Mouse (Mus musculus) layer of hippocampus, adult 2 months (tissue): ENCODE measurements around the gene Eif2s2. TPM values are rescaled to one million over a fixed set of nuclear protein-coding genes. Genes with fewer than 3 reads are reported as not detected.
"Not testable (repeated sequence)": the region's sequence is repeated elsewhere in the genome, so short reads cannot be mapped to it uniquely, and the experiment has no call there.

Source experiments
- DNase-seq, 2 experiments: peaks; one replicate each; pipeline ENCODE4 v3.0.0; 2022; ENCODE audit warnings: low spot score in 2 of 2
- H3K27ac ChIP-seq: fragments of 200-600 bp; 2 replicates; pipeline ENCODE4 v1.8.1; 2022
- H3K4me3 ChIP-seq: fragments of 200-600 bp; 2 replicates; pipeline ENCODE4 v1.8.1; 2022; ENCODE audit warnings: mild to moderate bottlenecking
- CTCF ChIP-seq: fragments of 200-600 bp; conservative IDR thresholded peaks from 2 replicates; pipeline ENCODE4 v1.8.1; 2022; ENCODE audit warnings: antibody characterized with exemption, mild to moderate bottlenecking, moderate library complexity
- long read RNA-seq, 2 experiments: library from polyadenylated mRNA; stranded (forward); transcript quantifications; one replicate each; pipeline ENCODE4 v2.0.0; 2021; ENCODE audit warnings: borderline mapping rate in 2 of 2
- total RNA-seq, 2 experiments: library from RNA; stranded (reverse); gene quantifications; 2 replicates each; pipeline ENCODE4 v1.2.3; 2021

Eif2s2 gene
- 10 to 100 TPM; 50.7 to 53.2 TPM for total RNA-seq
- long read RNA-seq, experiment 1, full-length matches to known transcripts: 88 of 92 reads
- long read RNA-seq, experiment 1, partial matches to known transcripts: 3 of 92 reads
- long read RNA-seq, experiment 1, other reads (novel, unspliced or antisense): 1 of 92 reads
- long read RNA-seq, experiment 2, full-length matches to known transcripts: 135 of 140 reads
- long read RNA-seq, experiment 2, partial matches to known transcripts: 2 of 140 reads
- long read RNA-seq, experiment 2, other reads (novel, unspliced or antisense): 3 of 140 reads

DNA sequence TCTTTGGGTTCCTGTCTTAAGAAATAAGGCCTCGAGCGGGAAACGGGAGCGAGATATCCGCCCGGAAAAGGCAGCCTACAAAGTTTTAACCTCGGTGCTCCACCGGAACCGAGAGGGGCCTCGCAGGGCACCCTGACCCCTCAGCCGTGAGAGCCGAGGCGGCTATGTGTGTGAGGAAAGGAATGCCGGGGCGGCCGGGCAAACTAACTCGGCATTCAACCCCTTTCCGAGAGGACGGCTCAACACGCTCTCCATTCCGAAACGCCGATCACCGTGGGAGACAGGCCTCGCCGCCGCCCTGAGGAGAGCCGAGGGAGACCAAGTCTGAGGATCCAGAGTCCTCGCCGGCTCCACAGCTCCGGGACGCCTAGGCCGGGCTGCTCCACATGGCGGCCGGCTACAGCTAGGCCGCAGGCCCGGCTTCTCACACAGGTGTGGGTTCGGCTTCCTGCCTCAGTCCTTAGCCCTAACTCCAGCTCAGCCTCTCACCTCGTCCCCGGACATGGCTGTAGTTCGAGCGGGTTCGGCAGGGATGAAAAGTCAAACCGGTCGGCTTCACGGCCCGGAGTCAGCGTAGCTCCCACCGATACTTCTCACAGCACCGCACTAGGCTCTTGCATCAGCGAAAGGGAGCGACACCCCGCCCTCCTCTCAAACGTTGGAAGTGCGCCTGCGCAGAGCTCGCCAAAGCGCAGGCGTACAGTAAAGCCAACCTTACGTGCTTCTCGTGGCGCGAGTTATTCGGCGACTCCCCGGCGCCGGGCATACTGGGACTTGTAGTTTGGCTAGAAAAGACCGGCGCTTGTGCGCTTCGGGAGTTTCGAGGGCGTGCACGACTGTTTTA is at the start of gene Eif2s2:
TSS of gene Eif2s2 (minus strand) at position 735 of the 844 bp plus-strand sequence.
- TF ChIP-seq CTCF: no peak
- Histone ChIP-seq H3K4me3 (peak within 1 kb of the TSS; percentile 75), H3K27ac (peak within 1 kb of the TSS; percentile 81)
- DNase-seq: peak; percentile 95 to 97

DNA sequence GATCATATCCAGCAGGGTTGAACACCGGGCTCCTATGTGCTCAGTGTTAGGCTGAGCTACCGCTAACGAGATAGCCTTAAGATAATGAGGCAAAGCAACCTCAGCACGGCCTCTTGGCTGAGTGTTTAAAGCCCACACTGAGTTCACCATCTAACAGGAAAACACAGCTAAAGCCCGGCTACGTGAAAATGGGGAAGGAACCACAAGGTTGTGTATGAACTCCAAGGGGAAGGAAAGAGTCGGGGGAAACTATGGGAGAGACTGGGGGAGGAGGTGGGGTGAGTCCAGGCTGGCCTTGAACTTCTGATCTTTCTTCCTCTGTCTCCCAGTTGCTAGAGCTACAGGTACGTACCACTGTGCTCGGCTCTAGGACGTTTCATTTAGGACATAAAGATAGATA is 49.2 kb upstream of the Eif2s2 start:
- no peak for TF ChIP-seq CTCF
- Histone ChIP-seq H3K27ac (no peak overlapping the region), H3K4me3 (no peak overlapping the region)
- DNase-seq: no peak

DNA sequence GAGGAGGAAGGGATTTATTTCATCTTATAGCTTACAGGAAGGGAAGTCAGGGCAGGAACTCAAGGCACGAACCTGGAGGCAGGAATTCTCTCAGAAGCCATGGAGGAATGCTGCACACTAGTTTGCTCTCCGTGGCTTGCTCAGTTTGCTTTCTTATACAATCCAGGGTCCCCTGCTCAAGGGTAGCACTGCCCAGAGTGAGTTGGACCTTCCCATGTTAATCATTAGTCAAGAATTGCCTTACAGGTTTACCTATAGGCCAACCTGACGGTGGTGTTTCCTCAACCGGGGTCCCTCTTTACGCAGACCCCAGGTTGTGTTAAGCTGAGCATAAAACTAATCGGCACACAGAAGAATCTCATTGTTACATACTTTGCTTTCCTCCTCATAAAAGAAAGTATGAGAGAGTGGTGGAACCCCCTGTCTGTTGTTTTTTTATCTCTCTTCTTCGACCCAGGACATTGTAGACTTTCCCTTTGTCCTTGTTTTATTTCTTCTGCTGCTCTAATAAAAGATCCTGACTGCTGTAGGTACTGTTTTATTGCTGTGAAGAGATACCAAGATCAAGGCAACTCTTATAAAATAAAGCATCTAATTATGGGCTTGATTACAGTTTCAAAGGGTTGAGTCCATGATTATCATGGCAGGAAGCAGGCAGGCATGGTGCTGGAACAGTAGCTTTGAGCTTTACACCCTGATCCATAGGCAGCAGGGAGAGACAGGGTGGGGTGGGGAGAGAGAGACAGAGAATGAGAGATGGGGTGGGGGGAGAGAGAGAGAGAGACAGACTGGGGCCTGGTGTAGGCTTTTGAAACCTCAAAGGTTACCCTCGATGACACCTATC is 45.0 kb upstream of the Eif2s2 start:
- no peak overlapping the region for H3K4me3 ChIP-seq
- DNase-seq: no peak
- TF ChIP-seq CTCF: no peak
- H3K27ac ChIP-seq: no peak overlapping the region

DNA sequence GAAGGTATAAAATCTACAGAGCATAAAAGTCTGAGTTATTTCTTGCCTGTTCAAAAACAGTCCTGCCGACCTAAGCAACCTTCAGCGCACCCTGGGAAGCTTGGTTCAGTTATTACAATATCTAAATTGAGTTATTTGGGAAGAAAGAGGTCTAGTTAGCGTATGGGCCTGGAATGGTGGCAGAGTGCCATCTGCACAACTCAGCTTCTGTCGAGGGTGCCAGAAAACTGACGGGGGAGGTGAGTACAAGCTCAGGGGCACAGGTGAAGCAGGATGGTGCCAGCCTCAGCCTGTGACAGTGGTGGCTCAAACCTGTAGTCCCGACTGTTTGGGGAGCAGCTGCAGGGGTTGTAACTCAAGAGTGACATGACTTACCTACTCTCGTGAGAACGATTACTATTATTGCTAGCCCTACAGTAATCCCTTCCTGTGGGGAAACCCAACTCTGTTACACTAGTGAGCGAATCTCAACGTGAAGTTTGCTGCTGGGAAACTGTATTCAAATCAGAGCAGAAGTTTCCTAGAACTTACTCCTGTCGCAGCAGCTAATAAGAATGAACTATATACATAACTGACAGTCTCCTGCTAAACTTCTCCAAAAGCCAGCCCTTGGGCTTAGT is 43.9 kb upstream of the Eif2s2 start:
- no peak for DNase-seq
- Histone ChIP-seq H3K27ac (no peak overlapping the region), H3K4me3 (no peak overlapping the region)
- TF ChIP-seq CTCF: no peak

DNA sequence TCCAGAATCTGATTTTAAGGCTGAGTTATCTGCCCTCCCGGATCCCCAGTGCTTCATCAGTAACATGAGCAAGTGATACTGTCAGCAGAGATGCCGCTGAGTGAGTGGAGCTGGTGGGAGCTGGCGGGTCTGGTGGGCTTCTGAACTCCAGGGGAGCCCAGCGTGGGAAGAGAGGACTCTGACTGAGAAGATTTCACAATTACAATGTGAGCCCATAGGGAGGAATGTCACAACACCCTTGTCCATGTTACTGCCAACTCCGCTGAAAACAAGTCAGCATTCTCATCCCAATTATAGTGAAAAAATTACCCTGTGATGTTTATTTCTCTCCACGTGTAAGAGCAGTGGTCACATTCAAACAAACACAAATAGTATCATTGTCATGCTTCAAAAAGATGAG is 43.4 kb upstream of the Eif2s2 start:
- no peak for DNase-seq
- no peak for TF ChIP-seq CTCF
- Histone ChIP-seq H3K4me3 (no peak overlapping the region), H3K27ac (no peak overlapping the region)

DNA sequence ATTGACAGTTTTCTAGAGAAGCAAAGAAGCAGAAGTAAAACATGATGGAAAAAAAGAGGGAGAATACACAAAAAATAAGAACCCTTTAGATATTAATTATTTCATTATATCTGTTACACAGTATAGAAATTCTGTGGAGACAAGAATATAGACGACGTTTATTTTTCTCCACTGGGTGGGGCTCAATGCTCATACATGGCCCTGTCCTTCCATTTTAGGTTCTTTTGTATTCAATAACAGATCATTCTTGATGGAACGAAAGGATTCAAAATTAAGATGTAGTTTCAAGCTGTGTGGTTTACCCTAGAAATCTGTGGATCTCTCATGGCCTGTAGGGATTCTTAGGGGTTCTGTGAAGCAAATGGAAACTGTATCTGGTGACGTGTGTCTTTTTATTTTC is 41.1 kb upstream of the Eif2s2 start:
- no peak overlapping the region for H3K4me3 ChIP-seq
- DNase-seq: no peak
- TF ChIP-seq CTCF: peak; percentile 63
- no peak overlapping the region for H3K27ac ChIP-seq

DNA sequence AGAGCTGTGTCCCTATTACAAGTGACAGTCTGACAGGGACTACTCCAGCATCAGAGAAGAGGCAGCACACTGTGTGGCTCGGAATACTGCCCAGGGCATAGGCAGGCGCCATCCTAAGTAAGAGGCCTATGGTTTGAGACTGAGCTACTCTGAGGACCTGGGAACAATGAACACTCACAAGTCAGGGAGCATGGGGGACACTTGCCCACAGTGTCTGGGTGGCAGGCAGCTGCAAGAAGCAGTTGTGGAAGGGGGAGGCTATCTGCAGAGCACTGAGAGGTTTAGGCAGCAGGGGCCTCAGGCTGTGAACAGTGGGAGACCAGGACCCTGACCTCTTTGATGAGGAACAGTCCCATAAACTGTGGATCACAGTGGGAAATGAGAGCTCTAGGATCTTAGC is 35.6 kb upstream of the Eif2s2 start:
- Histone ChIP-seq H3K27ac (no peak overlapping the region), H3K4me3 (no peak overlapping the region)
- TF ChIP-seq CTCF: no peak
- DNase-seq: no peak

DNA sequence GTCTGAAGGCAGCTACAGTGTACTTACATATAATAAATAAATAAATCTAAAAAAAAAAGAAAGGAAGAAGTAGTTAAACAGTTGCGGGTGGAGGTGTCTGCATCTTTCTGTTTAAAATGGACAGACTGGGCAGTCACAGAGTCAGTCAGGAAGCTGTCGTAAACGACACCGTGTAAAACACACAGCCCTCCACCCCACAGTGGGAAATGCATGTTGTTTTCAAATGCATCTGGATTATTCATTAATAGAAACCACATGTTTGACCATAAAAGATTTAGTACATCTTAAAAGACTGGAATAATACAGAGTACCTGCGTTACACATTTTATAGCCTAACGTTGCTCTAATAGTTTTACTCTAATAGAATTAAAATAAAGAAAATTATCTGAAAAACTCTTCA is 34.1 kb upstream of the Eif2s2 start:
- no peak for TF ChIP-seq CTCF
- Histone ChIP-seq H3K4me3 (no peak overlapping the region), H3K27ac (no peak overlapping the region)
- no peak for DNase-seq

DNA sequence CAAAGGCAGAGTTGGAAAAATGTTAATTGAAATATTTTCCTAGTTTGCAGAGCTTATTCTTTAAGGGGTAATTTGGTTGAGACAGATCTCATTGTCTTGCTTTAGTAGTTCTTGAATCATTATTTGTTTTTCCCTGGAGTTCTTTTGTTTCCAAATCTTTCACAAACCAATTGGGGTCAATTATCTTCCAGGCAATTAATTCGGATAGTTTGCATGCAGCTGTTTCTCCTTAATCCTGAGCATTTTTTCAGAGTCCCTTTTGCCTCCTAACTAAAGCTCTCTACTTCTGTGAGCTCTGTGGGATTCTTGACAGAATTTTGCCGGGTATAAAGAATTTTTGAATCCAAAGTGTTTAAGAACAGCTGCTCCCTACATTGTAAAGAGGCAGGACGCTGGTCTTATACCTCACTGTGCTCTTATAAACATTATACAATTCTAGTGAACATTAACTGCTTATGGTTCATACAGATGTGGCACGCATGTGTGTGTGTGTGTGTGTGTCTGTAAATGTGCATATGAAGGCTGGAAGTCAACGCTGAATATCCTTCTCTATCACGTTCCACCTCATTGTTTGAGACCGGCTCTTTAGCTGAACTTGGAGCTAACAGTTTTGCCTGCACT is 32.8 kb upstream of the Eif2s2 start:
- H3K27ac ChIP-seq: no peak overlapping the region
- H3K4me3 ChIP-seq: no peak overlapping the region
- no peak for DNase-seq
- no peak for TF ChIP-seq CTCF

DNA sequence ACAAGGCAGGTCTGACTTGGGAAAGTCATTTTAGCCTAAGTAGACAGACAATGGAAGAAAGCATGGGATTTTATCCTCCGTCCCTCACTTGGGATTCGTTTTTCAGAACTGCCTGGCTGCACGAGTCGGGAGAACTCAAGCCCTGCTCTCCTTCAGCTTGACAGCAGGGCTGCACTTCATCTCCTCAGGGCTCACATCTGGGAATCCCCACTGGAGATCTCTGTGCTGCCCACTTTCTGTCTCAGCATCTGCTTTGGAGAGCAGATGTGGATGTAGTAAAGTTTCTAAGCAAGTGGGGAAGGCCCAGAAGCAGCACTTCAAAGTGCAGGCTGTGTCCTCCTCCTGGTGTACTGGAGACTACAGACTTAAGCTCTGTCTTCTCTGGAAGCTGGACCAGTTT is 29.4 kb upstream of the Eif2s2 start:
- H3K27ac ChIP-seq, DNase-seq, H3K4me3 ChIP-seq: not testable (repeated sequence)

DNA sequence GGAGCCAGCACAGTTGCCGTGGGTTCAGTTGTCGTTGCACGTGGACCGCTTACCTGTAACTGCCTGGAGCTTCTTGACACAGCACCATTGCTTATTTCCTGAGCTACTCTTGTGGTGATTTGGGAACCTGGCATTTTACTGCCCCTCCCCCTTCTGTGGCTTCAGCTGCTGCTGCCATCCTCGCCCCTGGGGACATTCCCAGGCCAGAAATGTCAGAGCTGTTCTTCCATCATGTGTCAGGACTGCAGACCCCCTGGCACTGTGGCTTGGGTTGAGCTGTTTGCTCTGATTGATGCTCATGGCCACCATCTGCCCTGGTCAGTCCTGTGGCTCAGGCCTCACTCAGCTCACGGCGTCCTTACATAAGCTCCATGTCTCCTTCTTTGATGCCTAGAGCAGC is 28.2 kb upstream of the Eif2s2 start:
- no peak for DNase-seq
- TF ChIP-seq CTCF: no peak
- Histone ChIP-seq H3K4me3 (no peak overlapping the region), H3K27ac (no peak overlapping the region)
